Mouse (Mus musculus): ENCODE measurements at regions not wholly inside any gene's neighbourhood (a gene's known extent, or its start where the extent isn't known, plus 50 kb on each side); places are given as distances from the start of the nearest gene placed in this dataset.

- no peak for DNase-seq (ENCODE audit: low read depth, low spot score)
Measured at GRCm38 (mm10) chr7:123589099-123589498, 88.8 kb upstream of the Zkscan2 start.

DNA sequence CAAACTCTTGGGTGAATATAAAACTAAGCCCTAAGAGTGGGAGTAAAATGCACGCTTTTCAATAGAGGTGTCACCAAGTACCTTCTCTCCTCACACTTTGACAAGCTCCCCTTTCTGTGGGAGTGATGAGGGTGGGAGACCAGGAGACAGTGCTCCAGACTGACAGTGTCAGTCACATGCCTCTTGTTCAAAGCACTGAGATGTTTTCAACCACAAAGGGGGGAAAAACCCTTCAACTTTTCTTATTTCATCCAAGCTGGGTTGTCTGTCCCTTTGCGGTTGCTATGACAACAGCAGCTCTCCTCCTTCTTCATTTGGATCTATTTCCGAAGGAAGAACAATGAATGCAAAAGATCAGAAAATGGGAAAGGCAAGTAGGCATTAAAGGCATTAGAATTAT is 73.5 kb upstream of the Zkscan2 start:
- peak; percentile 16 for DNase-seq (ENCODE audit: low read depth, low spot score)

DNA sequence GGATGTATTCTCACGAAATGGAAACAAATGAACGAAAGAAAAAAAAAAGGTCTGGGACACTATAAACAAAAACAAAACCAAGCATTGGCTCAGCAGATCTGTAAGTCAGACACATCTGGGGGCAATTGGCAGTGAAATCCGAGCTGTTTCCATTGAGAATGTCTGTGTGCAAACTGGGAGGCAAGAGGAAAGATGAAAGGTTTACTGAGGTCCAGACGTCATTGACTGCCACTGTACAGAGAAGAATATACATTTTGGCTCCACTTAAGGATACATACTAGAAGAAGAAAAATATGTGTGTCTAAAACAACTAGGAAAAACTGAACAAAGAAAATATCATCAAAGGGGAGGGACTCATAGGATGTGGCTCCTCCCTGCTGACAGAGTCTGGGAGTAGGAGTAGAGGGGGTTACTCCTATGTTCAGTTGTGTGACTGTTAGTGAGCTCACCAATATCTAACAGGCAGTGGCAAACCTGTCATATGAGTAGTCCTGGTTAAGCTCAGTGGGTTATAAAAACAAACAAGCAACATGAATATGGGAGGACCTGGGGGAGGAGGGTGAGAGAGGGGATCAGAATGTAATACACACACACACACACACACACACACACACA is 72.2 kb upstream of the Zkscan2 start:
- DNase-seq (ENCODE audit: low read depth, low spot score) = no peak

DNA sequence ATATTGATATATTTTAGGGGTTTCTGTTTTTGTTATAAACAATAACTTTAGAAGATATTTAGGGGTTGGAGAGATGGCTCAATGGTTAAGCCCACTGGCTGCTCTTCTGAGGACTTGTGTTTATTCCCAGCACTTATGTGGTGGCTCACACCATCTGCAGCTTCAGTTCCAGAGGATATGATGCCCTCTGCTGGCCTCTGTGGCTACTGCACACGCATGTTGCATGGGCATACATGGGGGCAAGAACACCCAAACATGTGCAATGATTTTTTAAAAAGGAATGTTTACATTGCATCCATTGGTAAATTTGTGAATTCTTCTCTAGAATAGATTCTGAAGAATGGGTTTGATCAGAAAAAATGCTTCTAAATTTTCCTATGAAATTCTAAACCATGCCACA is 66.0 kb upstream of the Zkscan2 start:
- DNase-seq (ENCODE audit: low read depth, low spot score) = peak; percentile 41

DNA sequence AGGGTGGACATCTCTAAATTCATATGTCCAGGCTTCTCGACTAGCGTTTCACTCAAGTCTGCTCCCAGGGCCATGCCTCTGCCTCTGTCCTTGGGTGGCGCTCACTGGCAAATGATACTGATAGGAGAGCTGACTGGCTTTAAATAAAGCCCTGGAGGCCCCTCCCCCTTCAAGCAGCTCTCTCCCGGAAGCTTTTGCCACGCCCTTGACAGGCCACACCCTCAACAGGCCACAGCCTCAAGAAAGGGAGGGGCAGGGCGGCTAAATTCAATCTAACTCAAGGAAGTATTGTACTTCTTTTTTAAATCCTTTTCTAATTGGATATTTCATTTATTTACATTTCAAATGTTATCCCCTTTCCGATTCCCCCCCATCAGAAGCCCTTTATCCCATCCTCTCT is 59.3 kb upstream of the Zkscan2 start:
- DNase-seq (ENCODE audit: low read depth, low spot score) = peak; percentile 62
